Mouse (Mus musculus) MEL-GATA-1-ER (cell line): ENCODE measurements around the gene Nisch.

Experiments
- DNase-seq: peaks from one replicate; pipeline ENCODE4 v3.0.0-alpha.2; 2012; ENCODE audit warnings: low read depth; ENCODE audit errors: extremely low read depth

The Nisch gene

GRCm38 (mm10) chr14:31216846-31217245 lies at the start of gene Nisch:
TSS of gene Nisch (minus strand) at chr14:31216946.
- DNase-seq = no peak

- no peak for DNase-seq
Measured at GRCm38 (mm10) chr14:31260932-31261331, 44.2 kb upstream of the Nisch start.

- peak; percentile 95 for DNase-seq
Measured at GRCm38 (mm10) chr14:31260374-31260773, 43.6 kb upstream of the Nisch start.

GRCm38 (mm10) chr14:31258476-31259050 lies 41.8 kb upstream of the Nisch start:
- no peak for DNase-seq

GRCm38 (mm10) chr14:31252091-31252490 lies 35.3 kb upstream of the Nisch start:
- DNase-seq = no peak

GRCm38 (mm10) chr14:31251626-31252025 lies 34.9 kb upstream of the Nisch start:
- no peak for DNase-seq

GRCm38 (mm10) chr14:31251084-31251604 lies 34.4 kb upstream of the Nisch start, which contains the start of the genes Phf7 and Bap1:
TSS of gene Phf7 (minus strand) at chr14:31251317.
TSS of gene Bap1 (plus strand) at chr14:31251450.
- peak; percentile 58 for DNase-seq

GRCm38 (mm10) chr14:31250222-31251083 lies 33.7 kb upstream of the Nisch start:
- peak; percentile 62 for DNase-seq

GRCm38 (mm10) chr14:31248396-31248795 lies 31.6 kb upstream of the Nisch start:
- DNase-seq = no peak

GRCm38 (mm10) chr14:31245946-31246345 lies 29.2 kb upstream of the Nisch start:
- no peak for DNase-seq

- DNase-seq = no peak
Measured at GRCm38 (mm10) chr14:31244777-31245176, 28.0 kb upstream of the Nisch start.

GRCm38 (mm10) chr14:31240528-31240927 lies 23.8 kb upstream of the Nisch start:
- DNase-seq = no peak

- no peak for DNase-seq
Measured at GRCm38 (mm10) chr14:31237101-31237882, 20.5 kb upstream of the Nisch start.

- peak; percentile 30 for DNase-seq
Measured at GRCm38 (mm10) chr14:31233996-31234591, 17.3 kb upstream of the Nisch start.

- DNase-seq = no peak
Measured at GRCm38 (mm10) chr14:31233070-31233995, 16.6 kb upstream of the Nisch start.

GRCm38 (mm10) chr14:31232404-31233069 lies 15.8 kb upstream of the Nisch start:
- DNase-seq = no peak

GRCm38 (mm10) chr14:31230442-31230841 lies 13.7 kb upstream of the Nisch start:
- no peak for DNase-seq

- no peak for DNase-seq
Measured at GRCm38 (mm10) chr14:31228234-31228633, 11.5 kb upstream of the Nisch start.

- no peak for DNase-seq
Measured at GRCm38 (mm10) chr14:31226978-31227377, 10.2 kb upstream of the Nisch start.

- DNase-seq = no peak
Measured at GRCm38 (mm10) chr14:31217666-31218065, 920 bp upstream of the Nisch start, which contains the start of gene Sema3g. TSS of gene Sema3g (plus strand) at chr14:31217860.
